Mouse (Mus musculus) heart, postnatal 0 days (tissue): ENCODE data around the gene Cabcoco1. TPM values are rescaled to one million over a fixed set of nuclear protein-coding genes. Genes with fewer than 3 reads are reported as not detected.
A peak's percentile ranks its signal among the peaks of the same experiment; 100 is the strongest.

Experiments used
- ATAC-seq: fragments of 200-750 bp; cut with Nextera tagmentation; 2 replicates; pipeline ENCODE4 v1.8.0; 2017; ENCODE audit warnings: low read depth, moderate number of reproducible peaks, moderate library complexity; ENCODE audit not compliant: insufficient read depth
- DNase-seq: peaks from one replicate; pipeline ENCODE4 v3.0.0-alpha.2; 2016; ENCODE audit warnings: low spot score
- H3K27ac ChIP-seq: fragments of 300-500 bp; sonication (generic); 2 replicates; pipeline ENCODE4 v1.5.1; 2014; ENCODE audit warnings: low read depth, mild to moderate bottlenecking
- H3K27me3 ChIP-seq: fragments of 300-500 bp; sonication (generic); 2 replicates; pipeline ENCODE4 v1.6.1; 2014; ENCODE audit warnings: low read length, mixed read lengths; ENCODE audit not compliant: control insufficient read depth, insufficient read depth
- H3K36me3 ChIP-seq: fragments of 300-500 bp; sonication (generic); replicated peaks from 2 replicates; pipeline ENCODE4 v1.6.1; 2014; ENCODE audit warnings: low read length, mixed read lengths; ENCODE audit not compliant: control insufficient read depth, insufficient read depth
- H3K4me1 ChIP-seq: fragments of 300-500 bp; sonication (generic); 2 replicates; pipeline ENCODE4 v1.6.1; 2014; ENCODE audit warnings: antibody characterized with exemption; ENCODE audit not compliant: control insufficient read depth, insufficient read depth
- H3K4me2 ChIP-seq: fragments of 300-500 bp; sonication (generic); 2 replicates; pipeline ENCODE4 v1.6.1; 2014; ENCODE audit warnings: low read depth, mild to moderate bottlenecking, low read length, moderate library complexity
- H3K4me3 ChIP-seq: fragments of 300-500 bp; sonication (generic); 2 replicates; pipeline ENCODE4 v1.5.1; 2014; ENCODE audit warnings: low read depth, low read length
- H3K9ac ChIP-seq: fragments of 300-500 bp; sonication (generic); replicated peaks from 2 replicates; pipeline ENCODE4 v1.6.1; 2014; ENCODE audit warnings: low read depth, low read length, mixed read lengths
- H3K9me3 ChIP-seq: fragments of 300-500 bp; sonication (generic); replicated peaks from 2 replicates; pipeline ENCODE4 v1.6.1; 2016; ENCODE audit warnings: low read length; ENCODE audit not compliant: control insufficient read depth
- CTCF ChIP-seq: IDR thresholded peaks from 2 replicates; pipeline ENCODE4 v1.5.1; 2016; ENCODE audit warnings: antibody characterized with exemption, control low read depth, low read depth
- EP300 ChIP-seq: IDR thresholded peaks from 2 replicates; pipeline ENCODE4 v1.6.1; 2016; ENCODE audit warnings: antibody characterized with exemption, low read depth
- WGBS: fragments of 180-500 bp; shearing (Covaris S2); extraction: QIAGEN DNeasy Blood & Tissue Kit; methylation state at CpG from one replicate; pipeline ENCODE4 v1.1.7; 2014; 5-methylcytosine and 5-hydroxymethylcytosine counted together
- polyA plus RNA-seq: library from polyadenylated mRNA; unstranded; fragments of >200 nt; fragmentation: Nextera tagmentation; extraction: Ambion mirVana; gene quantifications from 2 replicates; pipeline ENCODE4 v1.2.1, GENCODE M21; 2015
- total RNA-seq: library from RNA; depleted of rRNA; stranded (reverse); fragments of >200 nt; gene quantifications from 2 replicates; pipeline ENCODE4 v1.2.3, GENCODE M21; 2014; ENCODE audit warnings: low replicate concordance

Gene Cabcoco1
- total and polyA plus RNA-seq, 2 experiments from 2014 or later: 46.7 to 57.9 TPM

DNA sequence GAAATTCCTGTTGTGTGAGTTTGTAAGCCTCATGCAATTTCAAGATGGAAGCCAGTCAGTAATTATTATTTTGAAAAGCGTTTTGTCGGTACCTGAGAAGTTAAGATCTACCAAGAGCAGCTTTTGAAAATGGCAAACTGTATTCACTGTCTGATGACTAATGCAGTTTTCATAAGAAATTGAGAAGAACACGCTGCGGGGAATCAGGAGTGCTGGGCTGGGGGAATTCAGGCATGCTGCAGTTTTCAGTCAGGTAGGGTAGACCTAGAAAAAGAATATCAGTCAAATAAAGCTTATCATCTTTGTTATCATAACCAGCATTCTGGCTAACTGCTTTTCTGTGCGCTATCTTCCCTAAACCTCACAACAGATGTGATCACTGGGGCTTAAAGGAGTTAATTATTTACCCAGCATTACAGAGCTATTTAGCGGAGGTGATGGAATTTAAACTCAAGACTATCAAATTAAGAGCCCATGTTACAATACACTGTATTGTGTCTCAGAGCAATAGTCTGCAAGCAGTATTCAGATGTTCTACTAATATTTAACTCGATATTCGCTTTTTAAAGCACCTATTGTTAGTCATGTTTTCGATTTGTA, 9.1 kb upstream of the Cabcoco1 start:
- Histone ChIP-seq H3K27ac (no peak overlapping the region), H3K9me3 (no peaks in the 10 kb centered on the region), H3K4me2 (no peak overlapping the region), H3K9ac (no peak overlapping the region), H3K27me3 (no peaks in the 10 kb centered on the region), H3K4me1 (0 out of 2 replicates have a peak, but pooled peaks cover 2% of the 10 kb centered on the region), H3K4me3 (no peak overlapping the region), H3K36me3 (no peaks in the 10 kb centered on the region)
- DNase-seq (no peak), ATAC-seq (no peak)
- TF ChIP-seq EP300: no peak
- TF ChIP-seq CTCF: no peak
- 86% methylated on average over 9 of the region's 9 CpGs for WGBS

DNA sequence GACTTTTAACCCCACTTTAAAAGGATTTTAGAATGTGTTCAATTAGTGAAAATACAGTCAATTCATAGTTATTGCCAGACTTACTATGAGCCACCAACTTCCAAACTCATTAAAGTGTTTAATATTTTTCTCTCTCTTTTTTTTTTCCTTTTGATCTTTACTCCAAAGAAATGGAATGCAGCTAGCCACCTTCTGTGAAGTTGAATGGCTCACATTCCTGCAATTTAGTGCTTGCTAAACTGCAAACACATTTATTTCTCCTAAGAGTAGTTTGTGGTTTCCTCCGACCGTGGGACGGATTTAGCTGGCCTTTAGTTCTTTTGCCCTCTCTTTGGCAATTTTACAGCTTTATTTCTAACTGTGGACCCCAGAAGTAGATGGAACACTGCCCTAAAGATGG, 1.4 kb upstream of the Cabcoco1 start:
- H3K9me3 ChIP-seq: no peaks in the 10 kb centered on the region
- no peak for ATAC-seq
- H3K27me3 ChIP-seq: no peaks in the 10 kb centered on the region
- 88% methylated on average over 3 of the region's 3 CpGs for WGBS
- TF ChIP-seq EP300 (no peak), CTCF (no peak)
- peaks cover 18% of the 10 kb centered on the region for H3K4me1 ChIP-seq
- no peak overlapping the region for H3K9ac ChIP-seq
- DNase-seq: no peak
- no peak overlapping the region for H3K27ac ChIP-seq
- no peaks in the 10 kb centered on the region for H3K36me3 ChIP-seq
- no peak overlapping the region for H3K4me2 ChIP-seq
- H3K4me3 ChIP-seq: no peak overlapping the region

DNA sequence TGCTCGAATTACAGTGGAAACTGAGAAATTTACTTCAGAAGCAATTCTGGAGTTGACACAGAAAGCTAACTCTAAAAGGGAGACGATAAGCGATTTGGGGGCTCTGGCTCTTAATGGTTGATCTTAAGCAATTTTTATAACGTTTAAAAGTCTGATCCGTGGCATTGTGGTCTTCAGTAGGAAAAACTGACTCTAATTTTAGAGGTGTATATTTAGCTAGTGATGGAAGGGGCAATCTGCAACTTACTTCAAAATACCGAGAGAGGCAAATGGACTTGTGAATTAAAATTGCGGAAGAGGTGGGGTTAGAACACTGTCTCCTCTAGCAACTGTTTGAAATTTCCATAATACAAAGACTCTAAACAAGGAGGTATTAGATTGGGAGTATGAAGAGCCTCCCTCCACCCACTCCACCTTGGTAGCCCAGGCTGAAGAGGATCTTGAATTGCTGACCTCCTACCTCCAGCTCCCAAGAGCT, 286 bp upstream of the Cabcoco1 start:
- ATAC-seq: no peak
- TF ChIP-seq EP300: no peak
- no peak for TF ChIP-seq CTCF
- 29% methylated on average over 7 of the region's 7 CpGs for WGBS
- Histone ChIP-seq H3K27me3 (no peaks in the 10 kb centered on the region), H3K36me3 (no peaks in the 10 kb centered on the region), H3K27ac (peak overlapping the region; percentile 89), H3K4me1 (peaks cover 18% of the 10 kb centered on the region), H3K9ac (peak overlapping the region; percentile 57), H3K4me2 (peak overlapping the region; percentile 62), H3K9me3 (no peaks in the 10 kb centered on the region), H3K4me3 (peak overlapping the region; percentile 53)
- DNase-seq: peak; percentile 29

DNA sequence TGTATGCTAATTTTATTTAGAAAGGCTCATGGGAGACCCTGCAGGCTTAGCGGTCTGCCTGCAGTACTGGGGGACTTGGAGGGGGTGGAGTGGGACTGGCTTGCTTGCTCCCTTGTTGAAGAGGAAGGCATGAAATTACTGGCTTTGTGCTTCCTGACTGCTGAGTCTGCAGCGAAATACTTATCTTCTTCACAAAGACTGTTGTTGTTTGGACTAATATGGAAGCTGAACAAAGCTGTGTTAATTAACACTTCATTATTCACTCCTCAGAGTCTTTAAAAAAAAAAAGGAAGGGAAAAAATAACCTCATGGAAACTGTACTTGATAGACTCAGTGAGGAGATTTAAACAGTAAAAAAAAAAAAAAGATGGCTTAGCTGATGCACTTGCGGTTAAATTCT, 1.1 kb downstream of the Cabcoco1 start:
- H3K4me1 ChIP-seq: peaks cover 15% of the 10 kb centered on the region
- DNase-seq (no peak), ATAC-seq (no peak)
- whole genome bisulfite sequencing: 54% methylated on average over 3 of the region's 3 CpGs
- H3K27ac ChIP-seq: peak overlapping the region; percentile 89
- H3K27me3 ChIP-seq: no peaks in the 10 kb centered on the region
- no peak for TF ChIP-seq EP300
- no peaks in the 10 kb centered on the region for H3K9me3 ChIP-seq
- peak overlapping the region; percentile 62 for H3K4me2 ChIP-seq
- no peak overlapping the region for H3K4me3 ChIP-seq
- H3K36me3 ChIP-seq: no peaks in the 10 kb centered on the region
- H3K9ac ChIP-seq: no peak overlapping the region

DNA sequence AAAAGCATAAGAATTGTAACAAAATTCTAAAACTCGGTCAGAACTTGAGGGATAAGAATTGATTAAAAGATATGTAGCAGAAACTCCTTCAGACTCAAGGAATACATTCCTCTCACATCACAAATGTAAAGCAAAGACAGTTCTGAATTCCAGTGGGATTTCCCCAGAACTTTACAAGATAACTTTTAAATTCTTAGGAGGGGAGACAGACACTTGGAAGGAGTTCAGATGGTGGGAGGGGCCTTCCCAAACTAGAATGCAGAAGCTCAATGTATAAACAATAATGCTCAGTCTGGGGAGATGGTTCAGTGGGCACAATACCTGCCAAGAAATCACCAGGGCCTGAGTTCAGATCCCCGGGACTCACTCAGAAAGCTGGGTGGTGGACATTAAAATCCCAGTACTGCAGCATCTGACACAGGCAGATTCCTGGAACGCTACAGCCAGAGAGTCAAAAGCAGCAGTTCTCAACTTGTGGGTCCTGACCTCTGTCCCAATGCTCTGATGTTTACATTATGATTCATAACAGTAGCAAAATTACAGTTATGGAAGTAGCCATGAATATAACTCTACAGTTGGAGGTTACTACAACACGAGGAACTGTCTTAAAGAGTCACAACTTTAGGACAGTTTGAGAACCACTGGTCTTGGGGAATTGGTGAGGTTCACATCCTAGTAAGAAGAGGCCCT, 4.3 kb downstream of the Cabcoco1 start:
- 67% methylated on average over 4 of the region's 4 CpGs for WGBS
- Histone ChIP-seq H3K4me3 (no peak overlapping the region), H3K4me2 (no peak overlapping the region), H3K9ac (no peak overlapping the region), H3K4me1 (peaks cover 15% of the 10 kb centered on the region), H3K27ac (peak overlapping the region; percentile 48; the same call in 1 of the 2 replicates), H3K36me3 (no peaks in the 10 kb centered on the region), H3K27me3 (no peaks in the 10 kb centered on the region), H3K9me3 (no peaks in the 10 kb centered on the region)
- ATAC-seq: no peak
- no peak for DNase-seq
- TF ChIP-seq CTCF: no peak
- TF ChIP-seq EP300: no peak
